Mouse (Mus musculus) CH12.LX (cell line): ENCODE data around the gene Dhrs11. TPM values are rescaled to one million over a fixed set of nuclear protein-coding genes. Genes with fewer than 3 reads are reported as not detected.

ENCODE experiments used
- DNase-seq: peaks from one replicate; pipeline ENCODE4 v3.0.0-alpha.2; 2013; ENCODE audit errors: extremely low read depth
- H3K27ac ChIP-seq: 2 replicates; pipeline ENCODE4 v1.5.1; 2012; ENCODE audit warnings: low read depth, mild to moderate bottlenecking, control low read depth, moderate library complexity; ENCODE audit not compliant: insufficient read depth
- H3K27me3 ChIP-seq: replicated peaks from 2 replicates; pipeline ENCODE3; 2012; ENCODE audit warnings: inconsistent platforms
- H3K36me3 ChIP-seq, 2 experiments: replicated peaks in 1 of 2; 2 replicates each; pipeline versions ENCODE3 to v1.6.1; 2012; ENCODE audit warnings: inconsistent platforms in 1 of 2, low read length in 1 of 2, mild to moderate bottlenecking in 1 of 2, mixed read lengths in 1 of 2, moderate library complexity in 1 of 2; ENCODE audit not compliant: control insufficient read depth in 1 of 2, insufficient read depth in 1 of 2
- H3K4me1 ChIP-seq, 2 experiments: 2 replicates each; pipeline ENCODE4 v1.6.1; 2012; ENCODE audit warnings: inconsistent platforms in 1 of 2, moderate library complexity in 1 of 2; ENCODE audit not compliant: insufficient read depth in 2 of 2, control insufficient read depth in 1 of 2
- H3K4me2 ChIP-seq: 2 replicates; pipeline ENCODE4 v1.6.1; 2012; ENCODE audit warnings: low read depth, mild to moderate bottlenecking, control low read depth; ENCODE audit not compliant: poor library complexity, insufficient read depth, severe bottlenecking
- H3K4me3 ChIP-seq, 3 experiments: fragments of 150-350 bp in 1 of 3; sonication (generic) in 1 of 3; replicated peaks in 1 of 3; 2 replicates each; pipeline versions ENCODE3 to v1.5.1; 2011 to 2012; ENCODE audit warnings: low read depth in 2 of 3, low read length in 2 of 3, mild to moderate bottlenecking in 2 of 3, moderate library complexity in 2 of 3, control low read depth in 1 of 3, improper control_type of control experiment in 1 of 3, inconsistent platforms in 1 of 3, mixed read lengths in 1 of 3; ENCODE audit not compliant: poor library complexity in 1 of 3
- H3K79me2 ChIP-seq: replicated peaks from 2 replicates; pipeline ENCODE4 v1.6.1; 2012; ENCODE audit warnings: mild to moderate bottlenecking, moderate library complexity; ENCODE audit not compliant: control insufficient read depth, poor library complexity, insufficient read depth, severe bottlenecking; ENCODE audit errors: extremely low read depth
- H3K9ac ChIP-seq: 2 replicates; pipeline ENCODE4 v1.6.1; 2012; ENCODE audit warnings: low read depth, mild to moderate bottlenecking, control low read depth, moderate library complexity; ENCODE audit not compliant: insufficient read depth
- H3K9me3 ChIP-seq: replicated peaks from 2 replicates; pipeline ENCODE3; 2012; ENCODE audit warnings: low read length, inconsistent platforms, mixed read lengths
- BHLHE40 ChIP-seq: IDR thresholded peaks from 2 replicates; pipeline ENCODE4 v1.6.1; 2011; ENCODE audit warnings: mild to moderate bottlenecking, low read depth, low read length, improper control_type of control experiment
- CHD2 ChIP-seq: IDR thresholded peaks from 2 replicates; pipeline ENCODE4 v1.6.1; 2011; ENCODE audit warnings: low read length, improper control_type of control experiment
- E2F4 ChIP-seq: IDR thresholded peaks from 2 replicates; pipeline ENCODE4 v1.6.1; 2011; ENCODE audit warnings: low read depth, low read length, improper control_type of control experiment; ENCODE audit not compliant: insufficient replicate concordance
- GABPA ChIP-seq: IDR thresholded peaks from 2 replicates; pipeline ENCODE4 v1.6.1; 2012; ENCODE audit warnings: low read depth, low read length, improper control_type of control experiment, inconsistent platforms; ENCODE audit not compliant: insufficient replicate concordance
- HCFC1 ChIP-seq: IDR thresholded peaks from 2 replicates; pipeline ENCODE4 v1.6.1; 2012; ENCODE audit warnings: low read depth, mild to moderate bottlenecking, inconsistent platforms, low read length, improper control_type of control experiment
- IRF4 ChIP-seq: IDR thresholded peaks from 2 replicates; pipeline ENCODE4 v1.6.1; 2014; ENCODE audit warnings: low read depth, mild to moderate bottlenecking, inconsistent platforms, low read length, improper control_type of control experiment
- KAT2A ChIP-seq: IDR thresholded peaks from 2 replicates; pipeline ENCODE4 v1.6.1; 2012; ENCODE audit warnings: low read length, improper control_type of control experiment, inconsistent platforms; ENCODE audit not compliant: insufficient replicate concordance
- MAFK ChIP-seq: IDR thresholded peaks from 2 replicates; pipeline ENCODE4 v1.6.1; 2011; ENCODE audit warnings: low read length, improper control_type of control experiment; ENCODE audit not compliant: insufficient replicate concordance
- MAZ ChIP-seq: IDR thresholded peaks from 2 replicates; pipeline ENCODE4 v1.6.1; 2012; ENCODE audit warnings: low read depth, mild to moderate bottlenecking, inconsistent platforms, low read length, improper control_type of control experiment, moderate library complexity
- MYC ChIP-seq: IDR thresholded peaks from 2 replicates; pipeline ENCODE4 v1.6.1; 2011; ENCODE audit warnings: low read depth, mild to moderate bottlenecking, improper control_type of control experiment, low read length
- POLR2A ChIP-seq: IDR thresholded peaks from 2 replicates; pipeline ENCODE4 v1.6.1; 2011; ENCODE audit warnings: low read depth, mild to moderate bottlenecking, improper control_type of control experiment, low read length
- RAD21 ChIP-seq: IDR thresholded peaks from 2 replicates; pipeline ENCODE4 v1.6.1; 2011; ENCODE audit warnings: low read depth, mild to moderate bottlenecking, low read length, improper control_type of control experiment, moderate library complexity
- RCOR1 ChIP-seq: conservative IDR thresholded peaks from 2 replicates; pipeline ENCODE4 v1.6.1; 2012; ENCODE audit warnings: low read depth, mild to moderate bottlenecking, inconsistent platforms, low read length, improper control_type of control experiment
- SMC3 ChIP-seq: IDR thresholded peaks from 2 replicates; pipeline ENCODE4 v1.6.1; 2011; ENCODE audit warnings: low read depth, low read length, improper control_type of control experiment
- TBP ChIP-seq: conservative IDR thresholded peaks from 2 replicates; pipeline ENCODE4 v1.6.1; 2011; ENCODE audit warnings: low read depth, low read length, improper control_type of control experiment
- TCF12 ChIP-seq: IDR thresholded peaks from 2 replicates; pipeline ENCODE4 v1.6.1; 2014; ENCODE audit warnings: low read depth, mild to moderate bottlenecking, inconsistent platforms, low read length, improper control_type of control experiment
- UBTF ChIP-seq: IDR thresholded peaks from 2 replicates; pipeline ENCODE4 v1.6.1; 2012; ENCODE audit warnings: low read depth, mild to moderate bottlenecking, inconsistent platforms, low read length, improper control_type of control experiment, moderate library complexity
- USF1 ChIP-seq: IDR thresholded peaks from 2 replicates; pipeline ENCODE4 v1.6.1; 2014; ENCODE audit warnings: low read depth, mild to moderate bottlenecking, inconsistent platforms, low read length, improper control_type of control experiment
- ZNF384 ChIP-seq: IDR thresholded peaks from 2 replicates; pipeline ENCODE4 v1.6.1; 2012; ENCODE audit warnings: low read depth, low read length, improper control_type of control experiment, inconsistent platforms
- dilution Hi-C: fragments of 300-500 bp; cut with MboI; formaldehyde crosslinking; loops from 2 replicates; pipeline ENCODE4 v1.14.3; 2020; ENCODE audit warnings: low sequenced_read_pairs; ENCODE audit not compliant: extremely low pct_unique_long_range_greater_than_20kb, extremely low pct_ligation_motif_present
- in situ Hi-C: fragments of 300-500 bp; cut with MboI; formaldehyde crosslinking; loops from 3 replicates; pipeline ENCODE4 v1.14.3; 2019; ENCODE audit warnings: low sequenced_read_pairs, low pct_ligation_motif_present, low pct_unique_long_range_greater_than_20kb, mixed read lengths
- polyA plus RNA-seq: library from polyadenylated mRNA; unstranded; fragments of >175 nt; gene quantifications from 2 replicates; pipeline ENCODE4 v1.2.1, GENCODE M21; 2012; ENCODE audit warnings: low read depth; ENCODE audit not compliant: insufficient read length
- total RNA-seq, 2 experiments: library from RNA; depleted of rRNA; stranded (reverse); fragments of 300-350 nt in 1 of 2; fragments of >200 nt in 1 of 2; gene quantifications; 2 replicates each; pipeline ENCODE4 v1.2.3; 2012 to 2014

The Dhrs11 gene
- total and polyA plus RNA-seq, 3 experiments = 6.1 to 17.1 (median 8.3) TPM

GRCm38 (mm10) chr11:84793545-84793944 lies 35.2 kb downstream of the Dhrs11 start:
- no peaks in the 10 kb centered on the region for H3K36me3 ChIP-seq
- H3K4me2 ChIP-seq = no peak overlapping the region
- DNase-seq = no peak
- dilution Hi-C loops = no loop called here
- H3K9ac ChIP-seq = no peak overlapping the region
- no peak for TF ChIP-seq RAD21
- no peak for TF ChIP-seq SMC3
- no peak for TF ChIP-seq CHD2
- TF ChIP-seq BHLHE40 = no peak
- no peak for TF ChIP-seq USF1
- TF ChIP-seq MAZ = no peak
- peak; percentile 93 for TF ChIP-seq MAFK
- no peak overlapping the region for H3K27ac ChIP-seq
- in situ Hi-C loops = no loop called here
- H3K4me3 ChIP-seq = no peak overlapping the region
- peaks cover 0 to 9% of the 10 kb centered on the region in 2 experiments; a peak in 2 of 4 replicates for H3K4me1 ChIP-seq
- H3K79me2 ChIP-seq = no peaks in the 10 kb centered on the region
- H3K27me3 ChIP-seq = peaks cover 83% of the 10 kb centered on the region
- peaks cover 4% of the 10 kb centered on the region for H3K9me3 ChIP-seq

GRCm38 (mm10) chr11:84790383-84790782 lies 38.4 kb downstream of the Dhrs11 start:
- no peaks in the 10 kb centered on the region for H3K79me2 ChIP-seq
- no peak overlapping the region for H3K27ac ChIP-seq
- dilution Hi-C loops = no loop called here
- no peaks in the 10 kb centered on the region for H3K36me3 ChIP-seq
- no peak for DNase-seq
- no peak overlapping the region for H3K4me2 ChIP-seq
- H3K9me3 ChIP-seq = peaks cover 4% of the 10 kb centered on the region
- peaks cover 81% of the 10 kb centered on the region for H3K27me3 ChIP-seq
- peaks cover 0 to 7% of the 10 kb centered on the region in 2 experiments; a peak in 2 of 4 replicates for H3K4me1 ChIP-seq
- no peak for TF ChIP-seq CHD2
- no peak for TF ChIP-seq MYC
- TF ChIP-seq GABPA = no peak
- no peak for TF ChIP-seq UBTF
- TF ChIP-seq HCFC1 = no peak
- no peak for TF ChIP-seq TCF12
- no peak for TF ChIP-seq TBP
- TF ChIP-seq E2F4 = no peak
- no peak for TF ChIP-seq RCOR1
- no peak for TF ChIP-seq ZNF384
- no peak for TF ChIP-seq POLR2A
- TF ChIP-seq KAT2A = no peak
- TF ChIP-seq IRF4 = no peak
- TF ChIP-seq BHLHE40 = no peak
- H3K4me3 ChIP-seq = no peak overlapping the region
- in situ Hi-C loops = no loop called here
- H3K9ac ChIP-seq = no peak overlapping the region
